Mouse (Mus musculus): ENCODE data around the gene Wnt8b.

The Wnt8b gene

GRCm38 (mm10) chr19:44554861-44555590 is 61.8 kb downstream of the Wnt8b start, which contains the start of gene Ndufb8:
Gene Ndufb8, minus strand, starts transcription at chr19:44555440.
- DNase-seq (ENCODE audit: extremely low spot score, low spot score) = peak; percentile 98

- peak; percentile 96 for DNase-seq (ENCODE audit: extremely low spot score, low spot score)
Observed at GRCm38 (mm10) chr19:44562652-44563206, 69.5 kb downstream of the Wnt8b start, which contains the start of gene Hif1an. Gene Hif1an, plus strand, starts transcription at chr19:44562850.

Measured in neural tube, embryonic 10.5 days (tissue).